Mouse (Mus musculus): ENCODE results near the gene Acsl5. TPM values are rescaled to one million over a fixed set of nuclear protein-coding genes. Genes with fewer than 3 reads are reported as not detected.

The Acsl5 gene
- total RNA-seq, 2 experiments from 2014 or later: 29.8 to 47.4 TPM

GRCm38 (mm10) chr19:55316109-55316714 lies 64.5 kb downstream of the Acsl5 start, which contains the start of gene Vti1a:
TSS of gene Vti1a (plus strand) at chr19:55316295.
- peak; percentile 87 for ATAC-seq (replicated peaks; ENCODE audit: low FRiP score, poor library complexity, severe bottlenecking)

- no peak for ATAC-seq (replicated peaks; ENCODE audit: low FRiP score, poor library complexity, severe bottlenecking)
These were observed 65.2 kb downstream of the Acsl5 start for GRCm38 (mm10) chr19:55316901-55317300.

GRCm38 (mm10) chr19:55319036-55319435 lies 67.3 kb downstream of the Acsl5 start:
- no peak for ATAC-seq (replicated peaks; ENCODE audit: low FRiP score, poor library complexity, severe bottlenecking)

- ATAC-seq (replicated peaks; ENCODE audit: low FRiP score, poor library complexity, severe bottlenecking): no peak
These were observed 67.8 kb downstream of the Acsl5 start for GRCm38 (mm10) chr19:55319521-55319920.

- ATAC-seq (replicated peaks; ENCODE audit: low FRiP score, poor library complexity, severe bottlenecking): no peak
These were observed 70.9 kb downstream of the Acsl5 start for GRCm38 (mm10) chr19:55322604-55323003.

DNA sequence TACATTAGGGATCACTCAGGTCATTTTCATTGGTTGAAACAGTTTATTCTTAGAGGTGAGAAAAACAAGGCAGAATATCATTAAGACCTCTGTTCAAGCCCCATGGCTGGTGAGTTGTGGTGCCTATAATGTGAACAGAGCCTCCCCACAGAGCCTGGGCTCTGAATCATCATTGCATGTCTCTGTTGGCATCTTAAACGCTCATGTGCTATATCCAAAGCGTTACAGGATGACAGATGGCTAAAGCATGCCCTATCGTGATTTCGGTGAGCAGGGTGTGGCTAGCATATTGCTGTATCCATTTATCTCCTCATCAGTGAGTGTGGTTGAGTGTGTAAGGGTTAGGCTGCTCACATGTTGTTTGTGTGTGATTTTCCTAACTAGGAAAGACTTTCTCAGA lies 75.8 kb downstream of the Acsl5 start:
- ATAC-seq (replicated peaks; ENCODE audit: low FRiP score, poor library complexity, severe bottlenecking): no peak

GRCm38 (mm10) chr19:55331776-55332175 lies 80.0 kb downstream of the Acsl5 start:
- ATAC-seq (replicated peaks; ENCODE audit: low FRiP score, poor library complexity, severe bottlenecking): no peak

DNA sequence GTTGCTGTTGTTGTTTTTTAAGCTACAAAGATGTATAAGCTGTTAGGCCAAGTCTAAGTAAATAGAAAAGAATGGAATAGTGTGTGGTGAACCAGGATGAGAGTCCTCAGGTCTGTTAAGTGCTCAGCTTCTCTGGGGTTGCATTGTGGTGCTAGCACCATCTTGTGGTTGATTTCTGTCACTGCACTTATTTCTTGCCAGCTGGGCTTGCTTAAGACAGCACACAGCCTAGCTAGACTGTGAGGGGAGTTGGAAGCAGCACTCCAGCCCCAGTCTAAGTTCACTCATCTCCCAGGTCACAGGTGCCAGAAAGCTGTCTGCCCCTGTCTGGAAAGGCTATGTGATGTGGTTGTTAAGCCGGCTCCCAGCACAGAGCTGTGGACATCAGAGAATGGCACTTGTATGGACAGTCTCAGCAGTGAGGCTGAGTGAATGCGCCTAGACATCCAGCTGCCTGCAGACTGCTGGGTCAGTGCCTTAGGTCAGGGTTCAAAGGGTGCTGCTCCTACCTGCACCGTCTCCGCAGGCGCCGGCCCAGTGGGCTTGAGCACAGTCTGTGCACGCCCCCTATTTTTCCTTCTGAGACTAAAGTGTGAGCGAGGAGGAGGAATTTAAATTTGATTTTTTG lies 81.0 kb downstream of the Acsl5 start:
- peak; percentile 84 for ATAC-seq (replicated peaks; ENCODE audit: low FRiP score, poor library complexity, severe bottlenecking)

DNA sequence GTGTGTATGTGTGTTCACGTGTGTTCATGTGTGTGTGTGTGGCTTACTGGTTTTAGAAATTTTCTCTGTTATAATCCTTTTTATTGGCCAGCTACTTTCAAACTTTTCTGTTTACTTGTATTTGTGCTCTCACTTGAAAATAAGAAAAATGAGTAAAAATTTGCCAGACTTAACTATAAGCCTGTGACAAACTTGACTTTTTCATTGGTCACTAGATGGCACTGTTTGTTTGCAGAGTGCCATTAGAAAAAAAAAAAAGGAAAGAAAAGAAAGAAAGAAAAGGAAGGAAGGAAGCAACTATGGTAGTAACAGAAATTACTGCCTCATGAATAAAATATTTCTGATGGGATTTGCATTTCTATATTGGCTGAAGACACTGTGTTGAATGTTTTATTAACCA lies 84.1 kb downstream of the Acsl5 start:
- no peak for ATAC-seq (replicated peaks; ENCODE audit: low FRiP score, poor library complexity, severe bottlenecking)

- ATAC-seq (replicated peaks; ENCODE audit: low FRiP score, poor library complexity, severe bottlenecking): no peak
These were observed 84.7 kb downstream of the Acsl5 start for GRCm38 (mm10) chr19:55336441-55336840.

GRCm38 (mm10) chr19:55337066-55337465 lies 85.3 kb downstream of the Acsl5 start:
- ATAC-seq (replicated peaks; ENCODE audit: low FRiP score, poor library complexity, severe bottlenecking): no peak

- no peak for ATAC-seq (replicated peaks; ENCODE audit: low FRiP score, poor library complexity, severe bottlenecking)
These were observed 85.9 kb downstream of the Acsl5 start for GRCm38 (mm10) chr19:55337664-55338063.

- ATAC-seq (replicated peaks; ENCODE audit: low FRiP score, poor library complexity, severe bottlenecking): no peak
These were observed 88.8 kb downstream of the Acsl5 start for GRCm38 (mm10) chr19:55340521-55340920.

DNA sequence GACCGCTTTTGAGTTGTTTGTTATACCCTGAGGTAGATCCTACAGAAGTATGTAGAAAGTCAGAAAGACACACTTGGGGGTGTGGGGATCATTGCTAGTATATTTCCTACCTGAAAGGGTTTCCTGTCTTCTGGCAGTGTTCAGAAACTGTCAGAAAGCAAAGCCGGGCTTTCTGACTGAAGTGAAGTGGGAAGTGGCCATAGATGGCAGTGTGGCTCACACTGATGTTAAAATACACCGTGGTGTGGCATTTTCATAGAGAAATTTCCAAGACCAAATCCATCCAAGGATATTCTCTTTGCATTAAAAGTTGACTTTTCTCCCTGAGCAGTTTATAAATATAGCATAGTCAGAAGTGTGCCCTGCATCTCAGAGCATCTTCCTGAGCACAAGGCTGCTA lies 89.6 kb downstream of the Acsl5 start:
- ATAC-seq (replicated peaks; ENCODE audit: low FRiP score, poor library complexity, severe bottlenecking): no peak

DNA sequence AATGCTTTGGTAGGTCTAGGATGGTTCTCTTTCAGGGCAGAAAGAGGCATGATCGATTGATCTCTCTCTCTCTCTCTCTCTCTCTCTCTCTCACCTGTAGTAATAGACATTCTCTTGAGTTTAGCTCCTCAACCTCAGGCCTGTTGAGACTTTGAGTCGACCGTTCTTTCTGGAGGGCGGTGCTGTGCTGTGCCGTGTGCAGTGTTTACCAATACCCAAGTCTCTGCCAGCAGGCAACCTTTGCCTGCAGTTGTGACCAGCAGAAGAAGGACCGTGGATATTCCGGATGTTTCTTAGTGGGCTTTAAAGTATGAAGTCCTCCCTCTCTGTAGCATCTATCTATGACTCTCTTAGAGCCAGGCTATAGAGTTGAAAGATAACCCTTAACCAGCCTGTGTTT lies 90.7 kb downstream of the Acsl5 start:
- ATAC-seq (replicated peaks; ENCODE audit: low FRiP score, poor library complexity, severe bottlenecking): no peak

GRCm38 (mm10) chr19:55343274-55343673 lies 91.5 kb downstream of the Acsl5 start:
- no peak for ATAC-seq (replicated peaks; ENCODE audit: low FRiP score, poor library complexity, severe bottlenecking)

Other genes starting within 250 kb of the Acsl5 start
- gene Gpam, start 124.7 kb upstream of the Acsl5 start, total RNA-seq (2015; ENCODE audit: low replicate concordance): 2.1 and 4.0 TPM in 2 replicates
- 3.9 and 4.2 TPM in 2 replicates for gene Gpam, start 124.7 kb upstream of the Acsl5 start, total RNA-seq (2017; ENCODE audit: low replicate concordance)
- not detected in 2 replicates for gene Tectb, start 71.2 kb upstream of the Acsl5 start, total RNA-seq (2015; ENCODE audit: low replicate concordance)
- not detected in 2 replicates for gene Tectb, start 71.2 kb upstream of the Acsl5 start, total RNA-seq (2017; ENCODE audit: low replicate concordance)
- gene Gucy2g, start 10.7 kb upstream of the Acsl5 start, total RNA-seq (2015; ENCODE audit: low replicate concordance): not detected in 2 replicates
- not detected in 2 replicates for gene Gucy2g, start 10.7 kb upstream of the Acsl5 start, total RNA-seq (2017; ENCODE audit: low replicate concordance)
- 13.8 and 39.6 TPM in 2 replicates for gene Zdhhc6, start 64.1 kb downstream of the Acsl5 start, total RNA-seq (2015; ENCODE audit: low replicate concordance)
- 38.4 and 41.1 TPM in 2 replicates for gene Zdhhc6, start 64.1 kb downstream of the Acsl5 start, total RNA-seq (2017; ENCODE audit: low replicate concordance)
- 22.0 and 40.7 TPM in 2 replicates for gene Vti1a, start 64.4 kb downstream of the Acsl5 start, total RNA-seq (2015; ENCODE audit: low replicate concordance)
- gene Vti1a, start 64.4 kb downstream of the Acsl5 start, total RNA-seq (2017; ENCODE audit: low replicate concordance): 52.6 and 80.7 TPM in 2 replicates

Data from erythroid progenitor cell, adult 5-6 weeks (primary cell).